Mouse (Mus musculus): ENCODE data around the gene Rfc2. TPM values are rescaled to one million over a fixed set of nuclear protein-coding genes. Genes with fewer than 3 reads are reported as not detected.

Rfc2 gene
- polyA plus RNA-seq, 1 experiment = 69.3 TPM

GRCm38 (mm10) chr5:134583006-134583883 lies 2.1 kb downstream of the Rfc2 start:
- Histone ChIP-seq H3K4me2 (ENCODE audit: low read depth) (peak overlapping the region; percentile 71), H3ac (ENCODE audit: control insufficient read depth, insufficient read length) (peak overlapping the region; percentile 16), H3K79me2 (ENCODE audit: control insufficient read depth, insufficient read depth) (peaks cover 13% of the 10 kb centered on the region), H3K27me3 (ENCODE audit: control insufficient read depth, insufficient read depth, insufficient read length) (no peaks in the 10 kb centered on the region), H3K4me3 (peak overlapping the region; percentile 49), H3K36me3 (ENCODE audit: control insufficient read depth, insufficient read depth) (no peaks in the 10 kb centered on the region)
- no peak for TF ChIP-seq E2F4 (IDR thresholded peaks at IDR 0.05; ENCODE audit: insufficient read depth)
- TF ChIP-seq MYOG (IDR thresholded peaks at IDR 0.05; ENCODE audit: control insufficient read depth in 1 of 3, insufficient read depth in 1 of 3, insufficient read length in 2 of 3, low read depth in 2 of 3) = no peak
- no peak for TF ChIP-seq TCF12 (IDR thresholded peaks at IDR 0.05; ENCODE audit: insufficient read depth, poor library complexity, severe bottlenecking)
- TF ChIP-seq POLR2A (IDR thresholded peaks at IDR 0.05; ENCODE audit: insufficient read length, low read depth) = no peak
- no peak for TF ChIP-seq POLR2AphosphoS2 (IDR thresholded peaks at IDR 0.05; ENCODE audit: insufficient read length, low read depth)
- no peak for TF ChIP-seq REST (IDR thresholded peaks at IDR 0.05; ENCODE audit: insufficient read depth, insufficient read length)
- TF ChIP-seq USF1 (IDR thresholded peaks at IDR 0.05; ENCODE audit: low read depth) = no peak
- TF ChIP-seq MAX (IDR thresholded peaks at IDR 0.05; ENCODE audit: low read depth) = no peak
- no peak for TF ChIP-seq TCF3 (IDR thresholded peaks at IDR 0.05; ENCODE audit: insufficient read length, low read depth)

DNA sequence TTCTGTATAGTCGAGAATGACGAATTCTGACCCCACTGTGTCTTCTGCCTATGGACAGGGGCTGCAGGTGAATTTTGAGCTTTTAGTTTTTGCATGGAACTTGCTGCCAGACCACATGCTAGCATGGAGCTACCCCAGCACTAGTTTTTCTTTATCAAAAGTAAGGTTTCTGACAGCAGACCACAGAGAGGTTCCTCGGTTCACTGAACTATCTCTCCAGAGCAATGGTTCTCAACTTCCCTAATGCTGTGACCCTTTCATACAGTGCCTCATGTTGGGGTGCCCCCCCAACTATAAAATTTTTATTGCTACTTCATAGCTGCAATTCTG lies 2.7 kb downstream of the Rfc2 start:
- Histone ChIP-seq H3K4me3 (peak overlapping the region; percentile 49), H3K4me2 (ENCODE audit: low read depth) (peak overlapping the region; percentile 71), H3ac (ENCODE audit: control insufficient read depth, insufficient read length) (no peak overlapping the region), H3K36me3 (ENCODE audit: control insufficient read depth, insufficient read depth) (no peaks in the 10 kb centered on the region), H3K27me3 (ENCODE audit: control insufficient read depth, insufficient read depth, insufficient read length) (no peaks in the 10 kb centered on the region), H3K79me2 (ENCODE audit: control insufficient read depth, insufficient read depth) (peaks cover 13% of the 10 kb centered on the region)
- TF ChIP-seq MAX (IDR thresholded peaks at IDR 0.05; ENCODE audit: low read depth) (no peak), SRF (IDR thresholded peaks at IDR 0.05; ENCODE audit: control insufficient read depth, insufficient read length, low read depth) (no peak), POLR2AphosphoS2 (IDR thresholded peaks at IDR 0.05; ENCODE audit: insufficient read length, low read depth) (no peak), MYOG (IDR thresholded peaks at IDR 0.05; ENCODE audit: control insufficient read depth in 1 of 3, insufficient read depth in 1 of 3, insufficient read length in 2 of 3, low read depth in 2 of 3) (no peak), REST (IDR thresholded peaks at IDR 0.05; ENCODE audit: insufficient read depth, insufficient read length) (no peak), POLR2A (IDR thresholded peaks at IDR 0.05; ENCODE audit: insufficient read length, low read depth) (no peak), CEBPB (IDR thresholded peaks at IDR 0.05; ENCODE audit: insufficient read depth, poor library complexity, severe bottlenecking) (no peak), TCF12 (IDR thresholded peaks at IDR 0.05; ENCODE audit: insufficient read depth, poor library complexity, severe bottlenecking) (no peak), USF1 (IDR thresholded peaks at IDR 0.05; ENCODE audit: low read depth) (no peak), E2F4 (IDR thresholded peaks at IDR 0.05; ENCODE audit: insufficient read depth) (no peak), MYOD1 (IDR thresholded peaks at IDR 0.05; ENCODE audit: control insufficient read depth in 1 of 3, insufficient read length in 2 of 3, low read depth in 2 of 3) (no peak), TCF3 (IDR thresholded peaks at IDR 0.05; ENCODE audit: insufficient read length, low read depth) (no peak)

DNA sequence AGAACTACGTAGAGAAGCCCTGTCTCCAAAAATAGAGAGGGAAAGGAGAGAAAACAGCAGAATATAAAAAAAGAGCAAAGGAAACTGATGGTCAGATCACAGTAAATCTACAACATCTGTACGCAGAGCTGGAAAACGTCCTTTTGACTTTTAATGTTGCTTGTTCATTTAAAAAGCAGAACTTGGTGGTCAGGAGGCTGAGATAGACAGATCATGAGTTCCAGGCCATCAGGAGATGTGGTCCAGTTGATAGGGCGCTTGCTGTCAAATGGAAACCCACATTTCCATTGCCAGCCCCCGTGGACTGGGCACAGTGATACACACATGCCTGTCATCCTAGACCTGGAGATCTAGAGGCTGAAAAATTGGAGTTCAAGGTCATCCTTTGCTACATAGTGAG lies 3.6 kb downstream of the Rfc2 start:
- H3K4me3 ChIP-seq = no peak overlapping the region
- no peak overlapping the region for H3K4me2 ChIP-seq (ENCODE audit: low read depth)
- no peak for TF ChIP-seq MAX (IDR thresholded peaks at IDR 0.05; ENCODE audit: low read depth)
- TF ChIP-seq E2F4 (IDR thresholded peaks at IDR 0.05; ENCODE audit: insufficient read depth) = no peak
- no peak for TF ChIP-seq USF1 (IDR thresholded peaks at IDR 0.05; ENCODE audit: low read depth)
- no peaks in the 10 kb centered on the region for H3K36me3 ChIP-seq (ENCODE audit: control insufficient read depth, insufficient read depth)
- H3K79me2 ChIP-seq (ENCODE audit: control insufficient read depth, insufficient read depth) = peaks cover 13% of the 10 kb centered on the region
- no peak overlapping the region for H3ac ChIP-seq (ENCODE audit: control insufficient read depth, insufficient read length)
- no peaks in the 10 kb centered on the region for H3K27me3 ChIP-seq (ENCODE audit: control insufficient read depth, insufficient read depth, insufficient read length)

DNA sequence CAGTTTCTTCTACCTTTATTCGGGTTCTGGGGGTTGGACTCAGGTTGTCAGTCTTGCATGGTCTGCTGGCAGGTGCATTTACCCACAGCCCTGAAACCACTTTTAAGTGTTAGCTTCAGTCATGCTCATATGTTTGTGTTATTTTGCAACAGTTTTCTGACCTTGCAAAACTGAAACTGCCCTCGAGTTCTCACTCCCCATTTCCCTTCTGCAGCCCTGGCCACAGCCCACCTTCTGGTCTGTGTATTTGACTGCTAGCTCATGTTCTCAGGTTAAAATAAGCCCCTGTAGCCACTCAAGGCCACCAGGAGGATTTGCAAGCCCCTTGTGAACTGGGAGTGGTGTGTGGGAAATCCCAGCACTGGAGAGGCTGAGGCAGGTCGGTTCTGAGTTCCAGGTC lies 8.7 kb downstream of the Rfc2 start:
- Histone ChIP-seq H3K4me3 (no peak overlapping the region), H3K36me3 (ENCODE audit: control insufficient read depth, insufficient read depth) (peaks cover 4% of the 10 kb centered on the region), H3K79me2 (ENCODE audit: control insufficient read depth, insufficient read depth) (no peaks in the 10 kb centered on the region), H3K27me3 (ENCODE audit: control insufficient read depth, insufficient read depth, insufficient read length) (no peaks in the 10 kb centered on the region), H3K4me2 (ENCODE audit: low read depth) (no peak overlapping the region), H3ac (ENCODE audit: control insufficient read depth, insufficient read length) (no peak overlapping the region)
- TF ChIP-seq MYOD1 (IDR thresholded peaks at IDR 0.05; ENCODE audit: control insufficient read depth in 1 of 3, insufficient read length in 2 of 3, low read depth in 2 of 3) = no peak
- no peak for TF ChIP-seq POLR2AphosphoS2 (IDR thresholded peaks at IDR 0.05; ENCODE audit: insufficient read length, low read depth)
- no peak for TF ChIP-seq USF1 (IDR thresholded peaks at IDR 0.05; ENCODE audit: low read depth)
- no peak for TF ChIP-seq E2F4 (IDR thresholded peaks at IDR 0.05; ENCODE audit: insufficient read depth)
- no peak for TF ChIP-seq TCF12 (IDR thresholded peaks at IDR 0.05; ENCODE audit: insufficient read depth, poor library complexity, severe bottlenecking)
- no peak for TF ChIP-seq CEBPB (IDR thresholded peaks at IDR 0.05; ENCODE audit: insufficient read depth, poor library complexity, severe bottlenecking)
- no peak for TF ChIP-seq POLR2A (IDR thresholded peaks at IDR 0.05; ENCODE audit: insufficient read length, low read depth)

DNA sequence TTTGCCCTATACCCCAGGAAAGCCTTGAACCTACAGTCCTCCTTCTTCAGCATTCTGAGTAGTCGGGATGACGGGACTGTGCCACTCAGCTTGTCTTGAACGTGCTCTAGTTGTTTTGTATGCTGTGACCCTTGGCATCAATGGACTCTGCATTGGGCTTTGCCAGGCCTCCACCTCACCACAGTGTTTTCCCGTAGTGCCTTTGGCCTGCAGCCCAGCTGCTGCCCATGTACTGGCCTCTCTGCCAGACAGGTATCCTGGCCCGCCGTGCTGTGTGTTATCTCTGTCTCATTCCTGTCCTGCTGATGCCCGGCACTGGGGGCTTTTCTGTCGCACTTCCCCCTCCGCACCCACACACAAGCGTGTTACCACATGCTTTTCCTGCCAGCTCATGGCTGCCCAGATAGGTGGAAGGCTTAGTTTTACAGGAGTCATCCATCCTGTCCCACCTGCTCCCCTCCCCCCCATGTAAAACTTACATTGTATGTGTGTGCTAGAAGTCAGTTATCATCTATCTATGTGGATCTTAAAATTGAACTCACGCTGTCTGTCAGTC lies 10.9 kb downstream of the Rfc2 start:
- Histone ChIP-seq H3K4me3 (no peak overlapping the region), H3ac (ENCODE audit: control insufficient read depth, insufficient read length) (no peak overlapping the region), H3K79me2 (ENCODE audit: control insufficient read depth, insufficient read depth) (no peaks in the 10 kb centered on the region), H3K4me2 (ENCODE audit: low read depth) (no peak overlapping the region), H3K27me3 (ENCODE audit: control insufficient read depth, insufficient read depth, insufficient read length) (no peaks in the 10 kb centered on the region), H3K36me3 (ENCODE audit: control insufficient read depth, insufficient read depth) (peaks cover 7% of the 10 kb centered on the region)
- TF ChIP-seq E2F4 (IDR thresholded peaks at IDR 0.05; ENCODE audit: insufficient read depth) (no peak), MYOD1 (IDR thresholded peaks at IDR 0.05; ENCODE audit: control insufficient read depth in 1 of 3, insufficient read length in 2 of 3, low read depth in 2 of 3) (no peak)
